In genomic region chr4:81005507-81006328, GRCm38 (mm10) we compare ENCODE assay signal across 19 mouse cellular contexts.
A peak's percentile ranks its signal among the peaks of the same experiment; 100 is the strongest.
DNase-seq lines count a peak whose midpoint lies in the region; ATAC-seq and TF ChIP-seq lines count a peak whose summit lies in the region.
"Had no signal": no experiment of that assay in that cellular context is flagged by ENCODE, and none has a peak within 500 bp of the region (broad histone marks: within the 10 kb centered on the region; RNA-seq: fewer than 3 reads in every experiment).

No protein-coding gene starts in this region.

- no peaks in the 10 kb centered on the region for H3K27me3 ChIP-seq in kidney, embryonic 14.5 days (ENCODE audit: control insufficient read depth, insufficient read depth, low read length)
- no peaks in the 10 kb centered on the region for H3K27me3 ChIP-seq in lung, embryonic 14.5 days (ENCODE audit: insufficient read depth, low read length)
- H3K27me3 ChIP-seq in forebrain, postnatal 0 days (ENCODE audit: insufficient read depth, low read length), result no peaks in the 10 kb centered on the region
- H3K27me3 ChIP-seq: embryonic facial prominence, embryonic 13.5 days; liver, embryonic 15.5 days had no signal

- H3K4me1 ChIP-seq in kidney, embryonic 14.5 days (ENCODE audit: control insufficient read depth, insufficient read depth, low read length), result peaks cover 9% of the 10 kb centered on the region; the same call in 1 of the 2 replicates
- 0 out of 2 replicates have a peak, but pooled peaks cover 2% of the 10 kb centered on the region for H3K4me1 ChIP-seq in lung, embryonic 14.5 days (ENCODE audit: insufficient read depth)
- no peaks in the 10 kb centered on the region for H3K4me1 ChIP-seq in forebrain, postnatal 0 days (ENCODE audit: insufficient read depth)
- H3K4me1 ChIP-seq: hindbrain, embryonic 10.5 days; liver, embryonic 15.5 days had no signal

- no peak overlapping the region for H3K4me2 ChIP-seq in kidney, embryonic 14.5 days (replicated peaks; ENCODE audit: low read depth, low read length)
- peak overlapping the region; percentile 18; the same call in 1 of the 2 replicates for H3K4me2 ChIP-seq in lung, embryonic 14.5 days
- no peak overlapping the region for H3K4me2 ChIP-seq in forebrain, postnatal 0 days (ENCODE audit: low read depth)
- H3K4me2 ChIP-seq: embryonic facial prominence, embryonic 13.5 days; liver, embryonic 15.5 days had no signal

- peak overlapping the region; percentile 43 for H3K27ac ChIP-seq in kidney, embryonic 14.5 days (ENCODE audit: low read depth, low read length)
- no peak overlapping the region for H3K27ac ChIP-seq in lung, embryonic 14.5 days (ENCODE audit: low read depth)
- H3K27ac ChIP-seq in forebrain, postnatal 0 days (ENCODE audit: low read depth, low read length), result no peak overlapping the region
- H3K27ac ChIP-seq: embryonic facial prominence, embryonic 13.5 days; heart, adult 2 months; hindbrain, embryonic 10.5 days; left cerebral cortex, adult 2 months; liver, embryonic 15.5 days had no signal

- H3K9ac ChIP-seq in kidney, embryonic 14.5 days (ENCODE audit: low read depth, low read length), result no peak overlapping the region
- no peak overlapping the region for H3K9ac ChIP-seq in lung, embryonic 14.5 days
- H3K9ac ChIP-seq in forebrain, postnatal 0 days, result no peak overlapping the region
- H3K9ac ChIP-seq: embryonic facial prominence, embryonic 13.5 days; liver, embryonic 15.5 days had no signal

- WGBS in kidney, embryonic 14.5 days, result 10% methylated on average over 7 of the region's 7 CpGs
- WGBS in lung, embryonic 14.5 days, result 22% methylated on average over 7 of the region's 7 CpGs
- WGBS in forebrain, postnatal 0 days, result 19% methylated on average over 7 of the region's 7 CpGs

- peak; percentile 87 for ATAC-seq in kidney, embryonic 14.5 days (ENCODE audit: low FRiP score, low TSS enrichment)
- ATAC-seq in lung, embryonic 14.5 days (ENCODE audit: insufficient read depth), result peak; percentile 81
- ATAC-seq in forebrain, postnatal 0 days, result 0 out of 2 replicates have a peak, but pooled peaks have one; percentile 14
- ATAC-seq: inflammation-experienced regulatory T-cells, adult 6 months had no signal

- H3K9me3 ChIP-seq in kidney, embryonic 14.5 days (ENCODE audit: control insufficient read depth, low read length), result no peaks in the 10 kb centered on the region
- no peaks in the 10 kb centered on the region for H3K9me3 ChIP-seq in lung, embryonic 14.5 days (ENCODE audit: low read depth, low read length)
- H3K9me3 ChIP-seq in forebrain, postnatal 0 days (ENCODE audit: low read length), result 0 out of 2 replicates have a peak, but pooled peaks cover 3% of the 10 kb centered on the region
- H3K9me3 ChIP-seq: liver, embryonic 15.5 days had no signal

- TF ChIP-seq CTCF in lung, embryonic 14.5 days (IDR thresholded peaks at IDR 0.05; ENCODE audit: low read depth), result no peak
- TF ChIP-seq CTCF in forebrain, postnatal 0 days (IDR thresholded peaks at IDR 0.05; ENCODE audit: low read depth), result no peak

- DNase-seq in embryo, embryonic 10.5 days (ENCODE audit: low spot score), result peak; percentile 12
- no peak for DNase-seq in embryo, embryonic 10 days (ENCODE audit: low spot score)
- DNase-seq in kidney, adult 8-10 months, result no peak
- DNase-seq in lung, embryonic 14.5 days, result peak; percentile 44
- DNase-seq in lung, adult 18-20 months, result no peak
- peak; percentile 14 for DNase-seq in forebrain, postnatal 0 days
- DNase-seq in liver, result no peak
- DNase-seq: cerebellum, adult 11-12 months; cerebellum, postnatal 25 days; gastrocnemius, postnatal 10 days; heart, adult 2 months; lung, postnatal 14 days; thymus, postnatal 4 days had no signal

- no peaks in the 10 kb centered on the region for H3K36me3 ChIP-seq in kidney, embryonic 14.5 days (ENCODE audit: control insufficient read depth, insufficient read depth, low read length)
- no peaks in the 10 kb centered on the region for H3K36me3 ChIP-seq in lung, embryonic 14.5 days (ENCODE audit: insufficient read depth)
- no peaks in the 10 kb centered on the region for H3K36me3 ChIP-seq in forebrain, postnatal 0 days (ENCODE audit: insufficient read depth)
- H3K36me3 ChIP-seq: embryonic facial prominence, embryonic 13.5 days; hindbrain, embryonic 10.5 days; liver, embryonic 15.5 days had no signal

- no peak overlapping the region for H3K4me3 ChIP-seq in kidney, embryonic 14.5 days (ENCODE audit: low read length)
- H3K4me3 ChIP-seq in lung, embryonic 14.5 days (ENCODE audit: low read depth, low read length), result no peak overlapping the region
- no peak overlapping the region for H3K4me3 ChIP-seq in forebrain, postnatal 0 days (ENCODE audit: low read depth, low read length)
- H3K4me3 ChIP-seq: embryonic facial prominence, embryonic 13.5 days; heart, adult 2 months; hindbrain, embryonic 10.5 days; left cerebral cortex, adult 2 months; liver, embryonic 15.5 days had no signal

Comparison
In these comparisons a context has a peak if more than half of its experiments do, and no peak if none do; other contexts are left out.
1. DNase-seq: peak in embryo, embryonic 10.5 days (single experiment), lung, embryonic 14.5 days (single experiment) and forebrain, postnatal 0 days (single experiment); none in embryo, embryonic 10 days (single experiment), kidney, adult 8-10 months (0 of 2), lung, adult 18-20 months (0 of 2) and liver (single experiment).
2. ATAC-seq: peak in every context shown above with its lines; median percentile 87 in kidney, embryonic 14.5 days; 81 in lung, embryonic 14.5 days; 14 in forebrain, postnatal 0 days.